Mouse (Mus musculus) yolk sac, embryonic 10.5 days (tissue): ENCODE measurements around the gene B020011L13Rik.
"Not testable (repeated sequence)": the region's sequence is repeated elsewhere in the genome, so short reads cannot be mapped to it uniquely, and the experiment has no call there.

Experiments
- DNase-seq: peaks from one replicate; pipeline ENCODE4 v3.0.0-alpha.2; 2017; ENCODE audit warnings: low spot score

The B020011L13Rik gene

DNA sequence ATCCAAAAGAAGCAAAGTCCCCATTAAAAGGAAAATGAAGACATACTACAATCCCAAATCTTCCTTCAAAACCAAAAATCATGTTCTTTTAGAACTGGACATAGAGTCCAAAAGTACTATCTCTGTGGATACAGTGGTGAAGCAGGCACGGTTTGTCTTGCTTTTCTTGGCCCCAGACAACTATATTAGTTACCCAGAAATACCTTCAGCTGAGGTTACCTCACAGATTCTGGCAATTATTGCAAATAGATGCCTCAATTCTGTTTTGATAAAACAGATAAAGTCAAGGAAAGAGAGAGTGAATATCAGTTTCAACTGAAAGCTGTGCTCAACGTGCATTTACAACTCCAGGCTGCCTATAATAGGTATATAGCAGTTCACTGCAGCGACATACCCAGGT lies at the start of gene B020011L13Rik:
Gene B020011L13Rik, plus strand, starts transcription at position 301 of the 400 bp plus-strand sequence.
- not testable (repeated sequence) for DNase-seq

DNA sequence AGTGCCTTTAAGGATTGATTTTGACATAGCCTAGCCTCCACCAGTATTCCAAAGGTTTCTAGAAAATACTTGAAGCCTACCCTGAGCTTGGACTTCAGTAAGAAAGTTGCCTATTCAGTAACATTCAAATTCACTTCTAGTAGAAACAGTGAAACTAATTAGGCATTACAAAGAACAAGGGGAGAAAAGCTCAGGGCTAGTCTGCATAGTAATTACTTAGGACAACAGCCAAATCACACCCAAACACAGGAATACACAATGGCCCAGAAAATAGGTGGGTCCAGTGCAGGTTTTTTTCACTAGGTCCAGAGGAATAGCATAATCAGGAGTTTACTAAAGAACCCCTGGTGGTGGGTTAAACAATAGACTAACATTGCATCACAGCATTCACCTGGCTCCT lies 35.3 kb downstream of the B020011L13Rik start:
- not testable (repeated sequence) for DNase-seq

DNA sequence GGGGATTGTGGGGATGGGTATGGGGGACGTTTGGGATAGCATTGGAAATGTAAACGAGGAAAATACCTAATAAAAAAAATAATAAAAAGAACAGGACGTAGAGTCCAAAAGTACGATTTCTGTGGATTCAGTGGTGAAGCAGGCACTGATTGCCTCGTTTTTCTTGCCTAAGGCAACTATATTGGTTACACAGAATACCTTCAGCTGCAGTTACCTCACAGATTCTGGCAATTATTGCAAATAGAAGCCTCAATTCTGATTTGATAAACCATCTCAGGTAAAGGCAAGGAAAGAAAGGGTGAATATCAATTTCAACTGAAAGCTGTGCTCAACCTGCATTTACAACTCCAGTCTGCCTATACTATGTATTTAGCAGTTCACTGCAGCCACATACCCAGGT lies 48.8 kb downstream of the B020011L13Rik start, which contains the start of gene Gm28360:
Gene Gm28360, plus strand, starts transcription at position 301 of the 400 bp plus-strand sequence.
- not testable (repeated sequence) for DNase-seq

DNA sequence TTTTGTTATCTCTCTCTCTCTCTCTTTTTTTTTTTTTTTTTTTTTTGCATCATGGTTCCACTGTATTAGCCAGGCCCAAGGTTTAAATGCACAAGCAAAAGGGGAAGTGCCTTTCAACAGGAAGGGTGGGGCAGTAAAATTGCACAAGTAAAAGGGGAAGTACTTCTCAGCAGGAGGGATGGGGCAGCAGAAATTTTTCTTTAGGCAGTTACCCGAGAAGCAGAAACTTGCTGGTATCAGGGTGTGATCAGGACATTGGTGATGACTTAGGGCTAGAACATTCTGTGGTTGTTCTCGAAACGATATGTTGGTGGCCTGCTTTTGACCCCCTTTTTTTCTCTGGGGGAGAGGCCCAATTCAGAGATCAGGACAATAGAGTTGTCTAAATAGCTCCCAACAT lies 70.8 kb downstream of the B020011L13Rik start:
- not testable (repeated sequence) for DNase-seq
